ENCODE assay signal across 26 mouse cellular contexts in genomic region chr2:3760234-3760836, GRCm38 (mm10).
DNase-seq lines count a peak whose midpoint lies in the region; ATAC-seq and TF ChIP-seq lines count a peak whose summit lies in the region.
"Had no signal": no experiment of that assay in that cellular context is flagged by ENCODE, and none has a peak within 500 bp of the region (broad histone marks: within the 10 kb centered on the region; RNA-seq: fewer than 3 reads in every experiment).

No protein-coding gene starts in this region.

- no peak overlapping the region for H3K4me2 ChIP-seq in kidney, embryonic 15.5 days
- H3K4me2 ChIP-seq in hindbrain, embryonic 14.5 days (replicated peaks): no peak overlapping the region
- H3K4me2 ChIP-seq in intestine, embryonic 16.5 days (ENCODE audit: low read depth, low read length): no peak overlapping the region
- H3K4me2 ChIP-seq: heart, embryonic 15.5 days; limb, embryonic 13.5 days; liver, embryonic 13.5 days; lung, embryonic 15.5 days; midbrain, embryonic 12.5 days; neural tube, embryonic 15.5 days had no signal

- no peak for TF ChIP-seq CTCF in layer of hippocampus, adult 2 months (conservative IDR thresholded peaks at IDR 0.05)

- 84% methylated on average over 6 of the region's 6 CpGs for WGBS in kidney, embryonic 15.5 days
- 74% methylated on average over 6 of the region's 6 CpGs for WGBS in hindbrain, embryonic 14.5 days
- 66% methylated on average over 6 of the region's 6 CpGs for WGBS in intestine, embryonic 16.5 days

- no peaks in the 10 kb centered on the region for H3K27me3 ChIP-seq in kidney, embryonic 15.5 days
- H3K27me3 ChIP-seq in hindbrain, embryonic 14.5 days (ENCODE audit: control insufficient read depth, insufficient read depth, low read length): no peaks in the 10 kb centered on the region
- H3K27me3 ChIP-seq in intestine, embryonic 16.5 days (replicated peaks; ENCODE audit: control insufficient read depth, insufficient read depth, low read length): no peaks in the 10 kb centered on the region
- H3K27me3 ChIP-seq: heart, embryonic 15.5 days; limb, embryonic 13.5 days; liver, embryonic 13.5 days; lung, embryonic 15.5 days; midbrain, embryonic 12.5 days; neural tube, embryonic 15.5 days; Patski had no signal

- no peak overlapping the region for H3K4me3 ChIP-seq in kidney, embryonic 15.5 days (replicated peaks)
- H3K4me3 ChIP-seq in layer of hippocampus, adult 2 months: no peak overlapping the region
- H3K4me3 ChIP-seq in brown adipose tissue, adult 24 weeks (ENCODE audit: insufficient read depth, low read depth, low read length): no peak overlapping the region
- no peak overlapping the region for H3K4me3 ChIP-seq in hindbrain, embryonic 14.5 days (replicated peaks; ENCODE audit: low read length)
- no peak overlapping the region for H3K4me3 ChIP-seq in intestine, embryonic 16.5 days (ENCODE audit: low read length)
- H3K4me3 ChIP-seq: forebrain, embryonic 10.5 days; heart, embryonic 15.5 days; limb, embryonic 13.5 days; liver, embryonic 13.5 days; lung, embryonic 15.5 days; midbrain, embryonic 12.5 days; neural tube, embryonic 15.5 days had no signal

- no peaks in the 10 kb centered on the region for H3K36me3 ChIP-seq in kidney, embryonic 15.5 days
- H3K36me3 ChIP-seq in hindbrain, embryonic 14.5 days (replicated peaks; ENCODE audit: control insufficient read depth, insufficient read depth): no peaks in the 10 kb centered on the region
- H3K36me3 ChIP-seq in intestine, embryonic 16.5 days (ENCODE audit: control insufficient read depth, insufficient read depth, low read length): no peaks in the 10 kb centered on the region
- H3K36me3 ChIP-seq: forebrain, embryonic 10.5 days; heart, embryonic 15.5 days; limb, embryonic 13.5 days; liver, embryonic 13.5 days; lung, embryonic 15.5 days; midbrain, embryonic 12.5 days; neural tube, embryonic 15.5 days had no signal

- peaks cover 27% of the 10 kb centered on the region; the same call in 1 of the 2 replicates for H3K4me1 ChIP-seq in kidney, embryonic 15.5 days
- H3K4me1 ChIP-seq in brown adipose tissue, adult 24 weeks (ENCODE audit: control insufficient read depth, insufficient read depth, insufficient read length, low read length): 0 out of 2 replicates have a peak, but pooled peaks cover 5% of the 10 kb centered on the region
- peaks cover 15% of the 10 kb centered on the region; the same call in 1 of the 2 replicates for H3K4me1 ChIP-seq in hindbrain, embryonic 14.5 days (replicated peaks; ENCODE audit: control insufficient read depth, insufficient read depth, low read length)
- peaks cover 24% of the 10 kb centered on the region for H3K4me1 ChIP-seq in intestine, embryonic 16.5 days (ENCODE audit: control insufficient read depth, insufficient read depth, low read length)

- no peak overlapping the region for H3K9ac ChIP-seq in kidney, embryonic 15.5 days
- no peak overlapping the region for H3K9ac ChIP-seq in hindbrain, embryonic 14.5 days
- no peak overlapping the region for H3K9ac ChIP-seq in intestine, embryonic 16.5 days (ENCODE audit: low read depth, low read length)
- H3K9ac ChIP-seq: heart, embryonic 15.5 days; limb, embryonic 13.5 days; liver, embryonic 13.5 days; lung, embryonic 15.5 days; midbrain, embryonic 12.5 days; neural tube, embryonic 15.5 days had no signal

- DNase-seq in kidney, adult 11 months: peak; percentile 54
- no peak for DNase-seq in layer of hippocampus, adult 2 months (ENCODE audit: low spot score in 2 of 2)
- no peak for DNase-seq in layer of hippocampus, adult 18-20 months (ENCODE audit: low spot score in 2 of 2)
- no peak for DNase-seq in hindbrain, embryonic 14.5 days (ENCODE audit: low spot score)
- DNase-seq: adrenal gland, postnatal 10 days; cerebellum, adult 9-10 months; gastrocnemius, postnatal 25 days; heart, postnatal 4 days; layer of hippocampus, adult 9-11 months; liver, embryonic 13.5 days; lung, postnatal 4 days; right cerebral cortex, adult 18-20 months; right cerebral cortex, postnatal 4 days; thymus, postnatal 36 days had no signal

- no peaks in the 10 kb centered on the region for H3K9me3 ChIP-seq in kidney, embryonic 15.5 days (replicated peaks)
- no peaks in the 10 kb centered on the region for H3K9me3 ChIP-seq in hindbrain, embryonic 14.5 days (ENCODE audit: control insufficient read depth, low read length)
- H3K9me3 ChIP-seq in intestine, embryonic 16.5 days (ENCODE audit: control insufficient read depth, low read length): no peaks in the 10 kb centered on the region
- H3K9me3 ChIP-seq: forebrain, embryonic 10.5 days; heart, embryonic 15.5 days; limb, embryonic 13.5 days; liver, embryonic 13.5 days; lung, embryonic 15.5 days; midbrain, embryonic 12.5 days; neural tube, embryonic 15.5 days had no signal

- ATAC-seq in kidney, embryonic 15.5 days (replicated peaks; ENCODE audit: low FRiP score): no peak
- ATAC-seq in megakaryocyte, adult 5-6 weeks (ENCODE audit: poor library complexity, severe bottlenecking): peak; percentile 68
- no peak for ATAC-seq in hindbrain, embryonic 14.5 days (ENCODE audit: low FRiP score)
- ATAC-seq in intestine, embryonic 16.5 days: no peak
- ATAC-seq: Patski had no signal

- H3K27ac ChIP-seq in kidney, embryonic 15.5 days: no peak overlapping the region
- H3K27ac ChIP-seq in layer of hippocampus, adult 2 months: peak overlapping the region; percentile 28; the same call in 1 of the 2 replicates
- H3K27ac ChIP-seq in brown adipose tissue, adult 24 weeks (replicated peaks; ENCODE audit: low read depth, low read length): 0 out of 2 replicates have a peak overlapping the region, but pooled peaks have one; percentile 1
- H3K27ac ChIP-seq in hindbrain, embryonic 14.5 days: no peak overlapping the region
- H3K27ac ChIP-seq in intestine, embryonic 16.5 days (ENCODE audit: low read length): no peak overlapping the region
- H3K27ac ChIP-seq: forebrain, embryonic 10.5 days; heart, embryonic 15.5 days; kidney, postnatal 0 days; limb, embryonic 13.5 days; liver, embryonic 13.5 days; lung, embryonic 15.5 days; midbrain, embryonic 12.5 days; neural tube, embryonic 15.5 days had no signal

Comparison
In these comparisons a context has a peak if more than half of its experiments do, and no peak if none do; other contexts are left out.
1. H3K27ac ChIP-seq: peak in layer of hippocampus, adult 2 months (single experiment) and brown adipose tissue, adult 24 weeks (single experiment); none in kidney, embryonic 15.5 days (single experiment), hindbrain, embryonic 14.5 days (single experiment) and intestine, embryonic 16.5 days (single experiment).